ENCODE assay signal across 20 mouse cellular contexts in the genomic region with DNA sequence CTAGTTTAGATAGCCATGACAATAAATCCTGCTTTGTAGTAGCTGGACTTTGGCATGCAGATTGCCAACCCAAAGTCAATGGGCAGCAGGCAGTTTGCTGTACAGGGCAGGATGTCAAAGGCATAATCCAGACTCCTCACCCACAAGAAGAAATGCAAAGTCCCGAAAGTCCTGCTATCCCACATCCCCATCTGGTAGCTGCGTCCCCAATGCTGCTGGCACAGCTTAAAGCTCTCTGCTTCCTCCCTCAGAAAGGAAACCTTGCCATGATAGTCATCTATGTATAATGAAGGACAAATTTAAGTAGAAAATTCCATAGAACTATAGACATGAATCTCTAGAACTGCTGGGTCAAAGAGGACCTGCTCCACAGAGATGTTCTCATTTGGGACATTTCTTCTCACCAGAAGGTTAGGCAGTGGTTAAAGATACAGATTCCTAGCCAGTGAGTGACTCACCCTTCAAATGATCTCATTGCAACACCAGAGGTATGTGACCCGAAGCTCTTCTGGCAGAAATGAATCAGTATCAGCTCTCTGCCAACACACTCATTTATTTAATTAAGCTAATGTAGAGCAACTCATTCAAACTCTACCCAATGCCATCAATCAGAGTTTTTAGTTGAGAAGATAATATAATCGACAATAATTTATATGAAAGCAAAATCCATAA.
DNase-seq lines count a peak whose midpoint lies in the region; ATAC-seq lines count a peak whose summit lies in the region.
"Had no signal": no experiment of that assay in that cellular context is flagged by ENCODE, and none has a peak within 500 bp of the region (broad histone marks: within the 10 kb centered on the region; RNA-seq: fewer than 3 reads in every experiment).

No protein-coding gene starts in this region.

- H3K27ac ChIP-seq in liver, embryonic 13.5 days, result peak overlapping the region; percentile 29; the same call in 1 of the 2 replicates
- no peak overlapping the region for H3K27ac ChIP-seq in midbrain, embryonic 13.5 days
- H3K27ac ChIP-seq: embryonic facial prominence, embryonic 10.5 days; hindbrain, postnatal 0 days; liver, embryonic 12.5 days had no signal

- H3K9me3 ChIP-seq in liver, embryonic 13.5 days (replicated peaks), result no peaks in the 10 kb centered on the region
- no peaks in the 10 kb centered on the region for H3K9me3 ChIP-seq in midbrain, embryonic 13.5 days
- H3K9me3 ChIP-seq: embryonic facial prominence, embryonic 10.5 days; liver, embryonic 12.5 days had no signal

- no peaks in the 10 kb centered on the region for H3K27me3 ChIP-seq in liver, embryonic 13.5 days
- no peaks in the 10 kb centered on the region for H3K27me3 ChIP-seq in midbrain, embryonic 13.5 days
- H3K27me3 ChIP-seq: liver, embryonic 12.5 days had no signal

- H3K4me2 ChIP-seq in liver, embryonic 13.5 days, result no peak overlapping the region
- H3K4me2 ChIP-seq in midbrain, embryonic 13.5 days (replicated peaks), result no peak overlapping the region
- H3K4me2 ChIP-seq: liver, embryonic 12.5 days; midbrain, embryonic 11.5 days had no signal

- ATAC-seq in liver, embryonic 13.5 days (ENCODE audit: low read depth), result no peak
- no peak for ATAC-seq in midbrain, embryonic 13.5 days
- ATAC-seq: activated CD4-positive, CD25-positive, alpha-beta regulatory T cell, adult 4 months; CD4-positive, CD25-positive, alpha-beta regulatory T cell, adult 4 months; forebrain, postnatal 0 days; hindbrain, postnatal 0 days; liver, embryonic 12.5 days; lung, postnatal 0 days had no signal

- peak; percentile 6 to 8 for DNase-seq in cerebellum, postnatal 10 days
- no peak for DNase-seq in cerebellum, adult 8-10 months
- DNase-seq in liver, embryonic 13.5 days, result no peak
- DNase-seq in liver (no peak), 416B (ENCODE audit: low read depth) (peak; percentile 20)
- DNase-seq in adrenal gland, postnatal 36 days, result peak; percentile 9 to 36
- no peak for DNase-seq in thymus, postnatal 14 days
- DNase-seq: forebrain, postnatal 0 days; gastrocnemius, postnatal 14 days; kidney, adult 18-20 months; kidney, postnatal 14 days had no signal

- 71% methylated on average over 4 of the region's 4 CpGs for WGBS in liver, embryonic 13.5 days (ENCODE audit: insufficient replicate concordance)
- 81% methylated on average over 4 of the region's 4 CpGs for WGBS in midbrain, embryonic 13.5 days

- H3K36me3 ChIP-seq in liver, embryonic 13.5 days, result no peaks in the 10 kb centered on the region
- H3K36me3 ChIP-seq in midbrain, embryonic 13.5 days, result no peaks in the 10 kb centered on the region
- H3K36me3 ChIP-seq: embryonic facial prominence, embryonic 10.5 days; liver, embryonic 12.5 days had no signal

- H3K4me3 ChIP-seq in liver, embryonic 13.5 days (replicated peaks), result no peak overlapping the region
- no peak overlapping the region for H3K4me3 ChIP-seq in midbrain, embryonic 13.5 days (replicated peaks)
- H3K4me3 ChIP-seq: embryonic facial prominence, embryonic 10.5 days; erythroblast, embryonic 14.5 days; liver, embryonic 12.5 days had no signal

- H3K4me1 ChIP-seq in liver, embryonic 13.5 days (replicated peaks), result peaks cover 27% of the 10 kb centered on the region
- H3K4me1 ChIP-seq in midbrain, embryonic 13.5 days (replicated peaks), result no peaks in the 10 kb centered on the region
- H3K4me1 ChIP-seq: embryonic facial prominence, embryonic 10.5 days had no signal

- H3K9ac ChIP-seq in liver, embryonic 13.5 days, result no peak overlapping the region
- no peak overlapping the region for H3K9ac ChIP-seq in midbrain, embryonic 13.5 days (replicated peaks)
- H3K9ac ChIP-seq: forebrain, postnatal 0 days; liver, embryonic 12.5 days had no signal

Comparison
In these comparisons a context has a peak if more than half of its experiments do, and no peak if none do; other contexts are left out.
1. DNase-seq: peak in cerebellum, postnatal 10 days (2 of 2), 416B (single experiment) and adrenal gland, postnatal 36 days (2 of 2); none in cerebellum, adult 8-10 months (single experiment), liver, embryonic 13.5 days (single experiment), liver (single experiment) and thymus, postnatal 14 days (single experiment).